17 mouse cellular contexts compared by ENCODE assay signal in genomic region chr11:74673561-74673960, GRCm38 (mm10). TPM values are rescaled to one million over a fixed set of nuclear protein-coding genes. Genes with fewer than 3 reads are reported as not detected.
DNase-seq lines count a peak whose midpoint lies in the region; ATAC-seq lines count a peak whose summit lies in the region.
"Had no signal": no experiment of that assay in that cellular context is flagged by ENCODE, and none has a peak within 500 bp of the region (broad histone marks: within the 10 kb centered on the region; RNA-seq: fewer than 3 reads in every experiment).

No protein-coding gene starts in this region.

- intact Hi-C loops in heart, postnatal 25 days (cut with DNase I) = no loop called here

- peaks cover 23% of the 10 kb centered on the region for H3K36me3 ChIP-seq in lung, embryonic 16.5 days (ENCODE audit: control insufficient read depth, insufficient read depth, low read length)
- H3K36me3 ChIP-seq in forebrain, embryonic 16.5 days (ENCODE audit: control insufficient read depth, insufficient read depth) = peaks cover 23% of the 10 kb centered on the region

- no peaks in the 10 kb centered on the region for H3K9me3 ChIP-seq in lung, embryonic 16.5 days (ENCODE audit: control insufficient read depth, low read length)
- H3K9me3 ChIP-seq in forebrain, embryonic 16.5 days (ENCODE audit: control insufficient read depth, low read length) = no peaks in the 10 kb centered on the region
- H3K9me3 ChIP-seq: forebrain, embryonic 13.5 days; hindbrain, embryonic 13.5 days; limb, embryonic 10.5 days; midbrain, embryonic 10.5 days had no signal

- no peak overlapping the region for H3K9ac ChIP-seq in lung, embryonic 16.5 days (ENCODE audit: low read length)
- H3K9ac ChIP-seq in forebrain, embryonic 16.5 days (replicated peaks; ENCODE audit: low read depth, low read length) = no peak overlapping the region
- H3K9ac ChIP-seq: forebrain, embryonic 13.5 days; hindbrain, embryonic 13.5 days; lung, embryonic 14.5 days had no signal

- no peak overlapping the region for H3K27ac ChIP-seq in lung, embryonic 16.5 days (ENCODE audit: low read length)
- H3K27ac ChIP-seq in forebrain, embryonic 16.5 days (ENCODE audit: low read length) = no peak overlapping the region
- H3K27ac ChIP-seq: forebrain, embryonic 13.5 days; gastrocnemius, adult 2 months; hindbrain, embryonic 13.5 days; limb, embryonic 10.5 days; midbrain, embryonic 10.5 days had no signal

- DNase-seq in heart, adult 11 months = peak; percentile 80
- no peak for DNase-seq in heart, postnatal 25 days (ENCODE audit: low spot score)
- DNase-seq in lung, postnatal 14 days = no peak
- DNase-seq in liver = peak; percentile 36
- DNase-seq in layer of hippocampus, postnatal 10 days (ENCODE audit: low spot score in 2 of 2) = no peak
- DNase-seq: adrenal gland, adult 2 months; cerebellum, adult 2 months; gastrocnemius, adult 2 months; lung, embryonic 14.5 days; thymus, postnatal 4 days had no signal

- H3K4me1 ChIP-seq in lung, embryonic 16.5 days (replicated peaks; ENCODE audit: control insufficient read depth, insufficient read depth, low read length) = no peaks in the 10 kb centered on the region
- H3K4me1 ChIP-seq in forebrain, embryonic 16.5 days (replicated peaks; ENCODE audit: control insufficient read depth, insufficient read depth, low read length) = no peaks in the 10 kb centered on the region
- H3K4me1 ChIP-seq: forebrain, embryonic 13.5 days; hindbrain, embryonic 13.5 days; limb, embryonic 10.5 days; midbrain, embryonic 10.5 days had no signal

- no peak overlapping the region for H3K4me3 ChIP-seq in lung, embryonic 16.5 days (ENCODE audit: low read length)
- no peak overlapping the region for H3K4me3 ChIP-seq in forebrain, embryonic 16.5 days (replicated peaks; ENCODE audit: low read length)
- H3K4me3 ChIP-seq: forebrain, embryonic 13.5 days; gastrocnemius, adult 2 months; hindbrain, embryonic 13.5 days; limb, embryonic 10.5 days; midbrain, embryonic 10.5 days had no signal

- WGBS in lung, embryonic 16.5 days = 76% methylated on average over 1 of the region's 1 CpGs
- WGBS in forebrain, embryonic 16.5 days = 83% methylated on average over 1 of the region's 1 CpGs

- H3K27me3 ChIP-seq in lung, embryonic 16.5 days (ENCODE audit: control insufficient read depth, insufficient read depth, low read depth, low read length) = no peaks in the 10 kb centered on the region
- H3K27me3 ChIP-seq in forebrain, embryonic 16.5 days (replicated peaks; ENCODE audit: control insufficient read depth, insufficient read depth, low read length) = no peaks in the 10 kb centered on the region
- H3K27me3 ChIP-seq: forebrain, embryonic 13.5 days; hindbrain, embryonic 13.5 days had no signal

- H3K4me2 ChIP-seq in lung, embryonic 16.5 days (ENCODE audit: low read depth, low read length) = no peak overlapping the region
- no peak overlapping the region for H3K4me2 ChIP-seq in forebrain, embryonic 16.5 days (ENCODE audit: low read length)
- H3K4me2 ChIP-seq: forebrain, embryonic 13.5 days; hindbrain, embryonic 13.5 days; lung, embryonic 14.5 days had no signal

- 0 out of 2 replicates have a peak, but pooled peaks have one; percentile 31 for ATAC-seq in lung, embryonic 16.5 days (ENCODE audit: low read depth)
- ATAC-seq in megakaryocyte-erythroid progenitor cell, adult 5-6 weeks (replicated peaks; ENCODE audit: low FRiP score, low TSS enrichment, poor library complexity, severe bottlenecking) = peak; percentile 97
- ATAC-seq in forebrain, embryonic 16.5 days = no peak
- ATAC-seq: forebrain, embryonic 13.5 days had no signal

RNA-seq across cellular contexts. Expression of gene Cluh, which starts 24.3 kb away (rescaled TPM):
- 100 to 1,000 TPM; 208 to 227 TPM for total RNA-seq in heart, postnatal 25 days (2021)
- 17.7 and 18.9 TPM in 2 replicates for polyA plus RNA-seq in lung, embryonic 16.5 days (2015; fragmentation: Nextera tagmentation; extraction: Ambion mirVana)
- 90.8 and 92.3 TPM in 2 replicates for total RNA-seq in megakaryocyte-erythroid progenitor cell, adult 5-6 weeks (2014; fragmentation: Nextera tagmentation)
- 42.9 and 64.3 TPM in 2 replicates for total RNA-seq in megakaryocyte-erythroid progenitor cell, adult 5-6 weeks (2017)
- 10 to 100 TPM; 68.2 to 74.1 TPM for total RNA-seq in layer of hippocampus, postnatal 10 days (2021)
- 13.7 and 15.2 TPM in 2 replicates for polyA plus RNA-seq in forebrain, embryonic 16.5 days (2015; fragmentation: Nextera tagmentation; extraction: Ambion mirVana)

RNA-seq across cellular contexts. Expression of gene Pafah1b1, which starts 50.9 kb away (rescaled TPM):
- total RNA-seq in heart, postnatal 25 days (2021) = 100 to 1,000 TPM; 206 to 224 TPM
- polyA plus RNA-seq in lung, embryonic 16.5 days (2015; fragmentation: Nextera tagmentation; extraction: Ambion mirVana) = 40.7 and 44.9 TPM in 2 replicates
- total RNA-seq in megakaryocyte-erythroid progenitor cell, adult 5-6 weeks (2014; fragmentation: Nextera tagmentation) = 41.2 and 43.9 TPM in 2 replicates
- 46.5 and 58.5 TPM in 2 replicates for total RNA-seq in megakaryocyte-erythroid progenitor cell, adult 5-6 weeks (2017)
- 100 to 1,000 TPM; 370 to 417 TPM for total RNA-seq in layer of hippocampus, postnatal 10 days (2021)
- polyA plus RNA-seq in forebrain, embryonic 16.5 days (2015; fragmentation: Nextera tagmentation; extraction: Ambion mirVana) = 48.9 and 51.2 TPM in 2 replicates

RNA-seq across cellular contexts. Expression of gene Ccdc92b, which starts 54.2 kb away (rescaled TPM):
- total RNA-seq in heart, postnatal 25 days (2021) = under 1 TPM; 0.47 to 0.59 TPM
- 0.33 and 0.53 TPM in 2 replicates for polyA plus RNA-seq in lung, embryonic 16.5 days (2015; fragmentation: Nextera tagmentation; extraction: Ambion mirVana)
- 0.66 TPM in 1 of 2 replicates, not detected in the other for total RNA-seq in megakaryocyte-erythroid progenitor cell, adult 5-6 weeks (2014; fragmentation: Nextera tagmentation)
- 0.57 TPM in 1 of 2 replicates, not detected in the other for total RNA-seq in megakaryocyte-erythroid progenitor cell, adult 5-6 weeks (2017)
- 10 to 100 TPM; 15.9 to 16.3 TPM for total RNA-seq in layer of hippocampus, postnatal 10 days (2021)
- polyA plus RNA-seq in forebrain, embryonic 16.5 days (2015; fragmentation: Nextera tagmentation; extraction: Ambion mirVana) = 3.1 and 3.4 TPM in 2 replicates

Comparison
In these comparisons a context has a peak if more than half of its experiments do, and no peak if none do; other contexts are left out.
1. DNase-seq: peak in heart, adult 11 months (single experiment) and liver (single experiment); none in heart, postnatal 25 days (single experiment), lung, postnatal 14 days (single experiment) and layer of hippocampus, postnatal 10 days (0 of 2).
2. RNA of gene Ccdc92b, which starts 54.2 kb away (total RNA-seq): 15.9 to 16.3 TPM in layer of hippocampus, postnatal 10 days; 0.57 to 0.66 TPM in megakaryocyte-erythroid progenitor cell, adult 5-6 weeks and 0.47 to 0.59 TPM in heart, postnatal 25 days; every median in the first group is over 10 times any median in the second.